Mouse (Mus musculus) neural tube, embryonic 12.5 days (tissue): ENCODE data around the gene Ppat. TPM values are rescaled to one million over a fixed set of nuclear protein-coding genes. Genes with fewer than 3 reads are reported as not detected.
A peak's percentile ranks its signal among the peaks of the same experiment; 100 is the strongest.

Experiments
- ATAC-seq: fragments of 200-750 bp; cut with Nextera tagmentation; 2 replicates; pipeline ENCODE4 v1.8.0; 2017; ENCODE audit warnings: low read depth, mild to moderate bottlenecking, moderate TSS enrichment, moderate library complexity; ENCODE audit not compliant: low FRiP score
- H3K27ac ChIP-seq: fragments of 300-500 bp; sonication (generic); 2 replicates; pipeline ENCODE4 v1.5.1; 2016
- H3K27me3 ChIP-seq: fragments of 300-500 bp; sonication (generic); replicated peaks from 2 replicates; pipeline ENCODE4 v1.6.1; 2016; ENCODE audit warnings: mild to moderate bottlenecking
- H3K36me3 ChIP-seq: fragments of 300-500 bp; sonication (generic); 2 replicates; pipeline ENCODE4 v1.6.1; 2016; ENCODE audit warnings: mild to moderate bottlenecking
- H3K4me1 ChIP-seq: fragments of 300-500 bp; sonication (generic); 2 replicates; pipeline ENCODE4 v1.6.1; 2016
- H3K4me2 ChIP-seq: fragments of 300-500 bp; sonication (generic); replicated peaks from 2 replicates; pipeline ENCODE4 v1.6.1; 2016; ENCODE audit warnings: mild to moderate bottlenecking
- H3K4me3 ChIP-seq: fragments of 300-500 bp; sonication (generic); 2 replicates; pipeline ENCODE4 v1.5.1; 2016
- H3K9ac ChIP-seq: fragments of 300-500 bp; sonication (generic); 2 replicates; pipeline ENCODE4 v1.6.1; 2016; ENCODE audit warnings: mild to moderate bottlenecking
- H3K9me3 ChIP-seq: fragments of 300-500 bp; sonication (generic); 2 replicates; pipeline ENCODE4 v1.6.1; 2016; ENCODE audit warnings: mild to moderate bottlenecking
- WGBS: fragments of 180-500 bp; shearing (Covaris S2); methylation state at CpG from one replicate; pipeline ENCODE4 v1.1.7; 2016; 5-methylcytosine and 5-hydroxymethylcytosine counted together
- polyA plus RNA-seq: library from polyadenylated mRNA; unstranded; fragments of >200 nt; fragmentation: Nextera tagmentation; extraction: Ambion mirVana; gene quantifications from 2 replicates; pipeline ENCODE4 v1.2.1, GENCODE M21; 2016

Gene Ppat
- polyA plus RNA-seq, 1 experiment from 2014 or later, result 23.1 TPM

GRCm38 (mm10) chr5:76905405-76906154 lies 45.8 kb downstream of the Ppat start, which contains the start of gene Aasdh:
TSS of gene Aasdh (minus strand) at chr5:76905514.
- peak within 1 kb of the TSS; percentile 69 for H3K27ac ChIP-seq
- peak within 1 kb of the TSS; percentile 73 for H3K4me2 ChIP-seq
- H3K9ac ChIP-seq, result peak within 1 kb of the TSS; percentile 63
- peaks cover 5% of the 10 kb centered on the region; the same call in 1 of the 2 replicates for H3K4me1 ChIP-seq
- WGBS, result under 1% methylated on average over 47 of the region's 47 CpGs
- ATAC-seq, result peak; percentile 97
- H3K4me3 ChIP-seq, result peak within 1 kb of the TSS; percentile 53
- no peaks in the 10 kb centered on the region for H3K9me3 ChIP-seq
- H3K36me3 ChIP-seq, result no peaks in the 10 kb centered on the region
- no peaks in the 10 kb centered on the region for H3K27me3 ChIP-seq

- H3K27ac ChIP-seq, result 0 out of 2 replicates have a peak overlapping the region, but pooled peaks have one; percentile 69
- no peaks in the 10 kb centered on the region for H3K9me3 ChIP-seq
- no peak; the same call in 1 of the 2 replicates for ATAC-seq
- WGBS, result 2% methylated on average over 19 of the region's 19 CpGs
- H3K4me3 ChIP-seq, result peak overlapping the region; percentile 53
- H3K4me1 ChIP-seq, result peaks cover 5% of the 10 kb centered on the region; the same call in 1 of the 2 replicates
- H3K36me3 ChIP-seq, result no peaks in the 10 kb centered on the region; the same call in 1 of the 2 replicates
- H3K4me2 ChIP-seq, result peak overlapping the region; percentile 73
- H3K9ac ChIP-seq, result peak overlapping the region; percentile 63
- H3K27me3 ChIP-seq, result no peaks in the 10 kb centered on the region
These were observed 46.5 kb downstream of the Ppat start for GRCm38 (mm10) chr5:76904713-76905404.

DNA sequence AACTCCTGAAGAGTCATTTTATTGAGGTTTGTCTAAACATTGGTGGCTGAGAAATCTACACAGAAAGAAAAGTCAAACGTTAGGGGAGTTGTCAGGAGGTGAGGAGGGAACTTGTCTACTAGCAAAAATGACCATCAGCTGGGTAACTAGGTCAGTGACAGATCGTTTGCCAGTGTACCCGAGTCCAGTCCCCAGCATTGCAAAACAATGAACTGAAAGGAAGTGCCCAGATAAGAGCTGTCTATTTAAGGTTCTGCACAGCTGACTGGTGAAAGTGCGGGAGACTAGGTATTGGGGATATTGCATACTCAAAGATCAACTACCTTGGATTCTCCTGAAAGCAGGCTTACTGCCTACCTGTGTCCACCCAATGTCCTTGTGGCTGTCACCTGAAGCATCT lies 49.2 kb downstream of the Ppat start:
- no peak overlapping the region for H3K27ac ChIP-seq
- H3K4me2 ChIP-seq, result no peak overlapping the region
- no peaks in the 10 kb centered on the region for H3K9me3 ChIP-seq
- H3K36me3 ChIP-seq, result peaks cover 5% of the 10 kb centered on the region; the same call in 1 of the 2 replicates
- H3K9ac ChIP-seq, result no peak overlapping the region
- no peaks in the 10 kb centered on the region for H3K27me3 ChIP-seq
- ATAC-seq, result no peak
- H3K4me1 ChIP-seq, result peaks cover 5% of the 10 kb centered on the region; the same call in 1 of the 2 replicates
- no peak overlapping the region for H3K4me3 ChIP-seq
- 85% methylated on average over 4 of the region's 4 CpGs for WGBS

DNA sequence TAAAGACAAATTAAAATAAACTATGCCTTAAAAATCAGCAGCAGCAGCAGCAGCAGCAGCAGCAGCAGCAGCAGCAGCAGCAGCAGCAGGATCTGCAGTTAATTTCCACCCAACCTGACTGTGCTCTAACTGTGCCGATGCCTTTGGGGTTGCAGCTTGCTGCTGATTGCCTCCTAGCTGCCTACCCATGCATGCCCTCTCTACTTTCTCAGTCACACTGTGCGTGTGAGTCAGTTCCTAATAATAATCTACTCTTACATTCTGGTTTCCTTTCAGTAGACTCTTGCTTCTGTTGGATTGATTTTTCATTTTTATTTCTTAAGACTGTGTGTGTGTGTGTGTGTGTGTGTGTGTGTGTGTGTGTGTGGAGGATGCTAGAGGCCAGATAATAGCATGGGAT lies 58.3 kb downstream of the Ppat start:
- no peak overlapping the region for H3K9ac ChIP-seq
- peaks cover 34% of the 10 kb centered on the region for H3K36me3 ChIP-seq
- no peaks in the 10 kb centered on the region for H3K9me3 ChIP-seq

DNA sequence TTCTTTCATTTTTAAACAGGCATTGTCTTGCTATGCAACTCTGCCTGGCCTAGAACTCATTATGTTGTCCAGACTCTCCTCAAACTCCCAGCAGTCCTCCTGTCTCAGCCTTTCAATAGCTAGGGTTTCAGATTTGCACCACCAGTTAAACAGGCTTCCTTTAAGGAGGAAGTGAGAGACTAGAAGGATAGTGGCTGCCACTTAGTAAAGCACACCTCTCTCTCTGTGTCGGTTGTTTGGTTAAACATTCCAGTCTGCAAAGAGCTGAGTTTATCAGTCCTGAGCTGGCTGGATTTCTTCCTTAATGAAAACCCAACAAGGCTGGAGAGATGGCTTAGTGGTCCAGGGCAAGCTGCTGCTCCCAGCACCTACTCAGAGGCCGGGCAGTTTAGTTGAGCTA lies 58.8 kb downstream of the Ppat start:
- H3K36me3 ChIP-seq, result peaks cover 33% of the 10 kb centered on the region
- no peak for ATAC-seq
- no peaks in the 10 kb centered on the region for H3K27me3 ChIP-seq
- H3K9ac ChIP-seq, result no peak overlapping the region
- H3K4me1 ChIP-seq, result no peaks in the 10 kb centered on the region
- H3K27ac ChIP-seq, result no peak overlapping the region
- no peak overlapping the region for H3K4me2 ChIP-seq
- H3K4me3 ChIP-seq, result no peak overlapping the region
- no peaks in the 10 kb centered on the region for H3K9me3 ChIP-seq
- 90% methylated on average over 2 of the region's 2 CpGs for WGBS

More for the DNA sequence above, 58.3 kb downstream of the Ppat start:
- Histone ChIP-seq H3K4me1 (no peaks in the 10 kb centered on the region), H3K4me3 (no peak overlapping the region), H3K27me3 (no peaks in the 10 kb centered on the region), H3K27ac (no peak overlapping the region), H3K4me2 (no peak overlapping the region)
- WGBS, result 94% methylated on average over 2 of the region's 2 CpGs
- ATAC-seq, result no peak

DNA sequence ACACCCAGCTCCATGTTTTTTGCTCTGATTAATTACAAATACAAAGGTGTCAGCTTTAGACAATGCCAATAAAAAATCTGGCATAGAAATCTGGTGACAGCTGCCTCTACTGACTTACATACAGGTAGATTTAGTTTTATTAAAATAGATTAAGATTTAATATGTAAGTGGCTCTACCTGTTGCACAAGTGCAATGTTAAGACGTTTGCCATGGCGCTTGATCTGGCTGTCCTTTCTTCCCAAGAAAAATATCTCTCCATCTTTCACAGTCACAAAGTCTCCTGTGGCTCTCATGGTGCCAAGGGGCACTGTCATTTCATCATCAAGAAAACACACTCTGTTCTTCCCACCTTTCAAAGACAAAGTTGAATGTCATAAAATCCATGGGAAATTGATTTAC lies 64.4 kb downstream of the Ppat start:
- WGBS, result 91% methylated on average over 2 of the region's 2 CpGs
- ATAC-seq, result no peak
- no peak overlapping the region for H3K27ac ChIP-seq
- H3K4me2 ChIP-seq, result no peak overlapping the region
- no peak overlapping the region for H3K9ac ChIP-seq
- no peaks in the 10 kb centered on the region for H3K27me3 ChIP-seq
- H3K36me3 ChIP-seq, result peaks cover 42% of the 10 kb centered on the region
- H3K4me1 ChIP-seq, result no peaks in the 10 kb centered on the region
- no peak overlapping the region for H3K4me3 ChIP-seq
- no peaks in the 10 kb centered on the region for H3K9me3 ChIP-seq

- ATAC-seq, result no peak
- H3K4me3 ChIP-seq, result no peak overlapping the region
- H3K9me3 ChIP-seq, result no peaks in the 10 kb centered on the region
- no peak overlapping the region for H3K9ac ChIP-seq
- H3K4me1 ChIP-seq, result no peaks in the 10 kb centered on the region
- WGBS, result 97% methylated on average over 1 of the region's 1 CpGs
- H3K4me2 ChIP-seq, result no peak overlapping the region
- H3K27me3 ChIP-seq, result no peaks in the 10 kb centered on the region
- peaks cover 35% of the 10 kb centered on the region for H3K36me3 ChIP-seq
- H3K27ac ChIP-seq, result no peak overlapping the region
These were observed 67.3 kb downstream of the Ppat start for GRCm38 (mm10) chr5:76884107-76884506.

GRCm38 (mm10) chr5:76876106-76876758 lies 75.1 kb downstream of the Ppat start:
- Histone ChIP-seq H3K27ac (no peak overlapping the region), H3K4me3 (no peak overlapping the region), H3K9me3 (no peaks in the 10 kb centered on the region), H3K27me3 (no peaks in the 10 kb centered on the region), H3K9ac (no peak overlapping the region), H3K36me3 (peaks cover 36% of the 10 kb centered on the region), H3K4me1 (no peaks in the 10 kb centered on the region), H3K4me2 (no peak overlapping the region)
- ATAC-seq, result no peak
- WGBS, result 94% methylated on average over 25 of the region's 25 CpGs

DNA sequence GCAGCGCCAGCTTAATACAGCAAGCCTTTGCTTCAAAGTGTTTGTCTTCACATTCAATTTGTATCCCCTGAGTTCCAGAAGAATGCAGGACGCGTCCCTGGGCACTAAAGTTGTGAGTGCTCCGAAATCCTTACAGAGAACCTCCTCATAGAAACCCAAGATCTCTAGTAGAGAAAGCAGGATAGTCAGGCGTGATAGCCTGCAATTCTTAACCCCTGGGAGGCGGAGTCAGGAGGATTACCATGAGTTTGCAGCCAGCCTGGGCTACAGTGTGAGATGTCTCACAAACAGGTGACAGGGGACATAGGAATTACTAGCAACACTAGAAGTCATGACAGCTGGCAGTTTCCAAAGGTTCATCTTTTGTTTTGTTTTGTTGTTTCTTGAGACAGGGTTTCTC lies 81.8 kb downstream of the Ppat start:
- H3K4me1 ChIP-seq, result no peaks in the 10 kb centered on the region
- H3K4me3 ChIP-seq, result no peak overlapping the region
- H3K27me3 ChIP-seq, result no peaks in the 10 kb centered on the region
- H3K9me3 ChIP-seq, result no peaks in the 10 kb centered on the region
- peaks cover 73% of the 10 kb centered on the region for H3K36me3 ChIP-seq
- H3K9ac ChIP-seq, result no peak overlapping the region
- no peak overlapping the region for H3K27ac ChIP-seq
- WGBS, result 56% methylated on average over 6 of the region's 6 CpGs
- peak overlapping the region; percentile 45 for H3K4me2 ChIP-seq
- no peak for ATAC-seq

GRCm38 (mm10) chr5:76868693-76869286 lies 82.6 kb downstream of the Ppat start:
- Histone ChIP-seq H3K9ac (no peak overlapping the region), H3K36me3 (peaks cover 67% of the 10 kb centered on the region), H3K4me2 (peak overlapping the region; percentile 45), H3K27me3 (no peaks in the 10 kb centered on the region), H3K27ac (no peak overlapping the region), H3K4me1 (no peaks in the 10 kb centered on the region), H3K4me3 (no peak overlapping the region), H3K9me3 (no peaks in the 10 kb centered on the region)
- ATAC-seq, result peak; percentile 37; the same call in 1 of the 2 replicates
- 29% methylated on average over 16 of the region's 16 CpGs for WGBS

GRCm38 (mm10) chr5:76866819-76867218 lies 84.6 kb downstream of the Ppat start:
- WGBS, result 75% methylated on average over 8 of the region's 8 CpGs
- Histone ChIP-seq H3K4me1 (no peaks in the 10 kb centered on the region), H3K36me3 (peaks cover 61% of the 10 kb centered on the region)

More at GRCm38 (mm10) chr5:76866819-76867218, 84.6 kb downstream of the Ppat start:
- no peak overlapping the region for H3K4me3 ChIP-seq
- ATAC-seq, result no peak
- no peak overlapping the region for H3K9ac ChIP-seq
- no peaks in the 10 kb centered on the region for H3K9me3 ChIP-seq
- H3K27ac ChIP-seq, result no peak overlapping the region
- no peaks in the 10 kb centered on the region for H3K27me3 ChIP-seq
- no peak overlapping the region for H3K4me2 ChIP-seq
